8 mouse cellular contexts compared by ENCODE assay signal in the genomic region with DNA sequence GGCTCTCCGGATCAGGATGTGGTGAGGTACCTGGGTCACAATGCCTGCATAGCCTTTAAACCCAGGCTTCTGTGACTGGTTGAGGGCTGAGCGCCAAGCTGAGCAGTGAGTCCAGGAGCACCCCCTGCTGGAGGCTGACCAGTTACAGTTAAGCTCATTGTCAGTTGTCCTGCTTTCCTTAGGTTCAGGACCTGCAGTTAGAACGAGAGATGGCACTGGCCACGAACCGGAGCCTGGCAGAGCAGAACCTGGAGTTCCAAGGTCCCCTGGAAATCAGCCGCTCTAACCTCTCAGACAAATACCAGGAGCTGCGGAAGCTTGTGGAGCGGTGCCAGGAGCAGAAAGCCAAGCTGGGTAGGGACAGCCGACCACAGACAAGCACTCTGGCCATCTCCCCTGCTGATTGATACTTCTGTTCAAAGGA. TPM values are rescaled to one million over a fixed set of nuclear protein-coding genes. Genes with fewer than 3 reads are reported as not detected.
DNase-seq lines count a peak whose midpoint lies in the region; ATAC-seq and TF ChIP-seq lines count a peak whose summit lies in the region.

No protein-coding gene starts in this region.

- ATAC-seq in cerebellum, adult (ENCODE audit: insufficient number of reproducible peaks, low FRiP score, low TSS enrichment): peak; percentile 45; the same call in 1 of the 2 replicates
- ATAC-seq in forebrain, embryonic 12.5 days (ENCODE audit: low FRiP score): peak; percentile 61
- peak; percentile 66 for ATAC-seq in heart, postnatal 0 days (ENCODE audit: insufficient read depth, low read depth)
- ATAC-seq in liver, embryonic 15.5 days (ENCODE audit: insufficient read depth): peak; percentile 33; the same call in 1 of the 2 replicates
- peak; percentile 51 for ATAC-seq in neural tube, embryonic 15.5 days (ENCODE audit: low FRiP score)

- no peak for TF ChIP-seq EP300 in ES-Bruce4 (IDR thresholded peaks at IDR 0.05; ENCODE audit: insufficient read depth, low read depth, low read length)
- no peak for TF ChIP-seq EP300 in heart, postnatal 0 days (IDR thresholded peaks at IDR 0.05; ENCODE audit: low read depth)

- H3K9ac ChIP-seq in ES-Bruce4 (ENCODE audit: low read depth, poor library complexity, severe bottlenecking): no peak overlapping the region
- H3K9ac ChIP-seq in forebrain, embryonic 12.5 days: no peak overlapping the region
- H3K9ac ChIP-seq in heart, postnatal 0 days (replicated peaks; ENCODE audit: low read depth, low read length): no peak overlapping the region
- H3K9ac ChIP-seq in liver, embryonic 15.5 days: no peak overlapping the region
- no peak overlapping the region for H3K9ac ChIP-seq in neural tube, embryonic 15.5 days (replicated peaks)

- no peak overlapping the region for H3K4me2 ChIP-seq in forebrain, embryonic 12.5 days
- H3K4me2 ChIP-seq in heart, postnatal 0 days (ENCODE audit: low read depth, low read length): no peak overlapping the region
- H3K4me2 ChIP-seq in liver, embryonic 15.5 days: no peak overlapping the region
- no peak overlapping the region for H3K4me2 ChIP-seq in neural tube, embryonic 15.5 days

- H3K36me3 ChIP-seq in ES-Bruce4 (ENCODE audit: control insufficient read depth, insufficient read depth, low read length, poor library complexity, severe bottlenecking): no peaks in the 10 kb centered on the region; the same call in 1 of the 2 replicates
- H3K36me3 ChIP-seq in forebrain, embryonic 12.5 days (replicated peaks): peaks cover 54% of the 10 kb centered on the region
- H3K36me3 ChIP-seq in heart, postnatal 0 days (replicated peaks; ENCODE audit: control insufficient read depth, insufficient read depth, low read length): peaks cover 44% of the 10 kb centered on the region
- H3K36me3 ChIP-seq in liver, embryonic 15.5 days (replicated peaks): peaks cover 82% of the 10 kb centered on the region
- H3K36me3 ChIP-seq in neural tube, embryonic 15.5 days: peaks cover 51% of the 10 kb centered on the region

- no peaks in the 10 kb centered on the region for H3K9me3 ChIP-seq in ES-Bruce4 (replicated peaks; ENCODE audit: control insufficient read depth, insufficient read depth, low read length, poor library complexity, severe bottlenecking)
- no peaks in the 10 kb centered on the region for H3K9me3 ChIP-seq in forebrain, embryonic 12.5 days
- H3K9me3 ChIP-seq in heart, postnatal 0 days (replicated peaks; ENCODE audit: control insufficient read depth, low read length): no peaks in the 10 kb centered on the region
- H3K9me3 ChIP-seq in liver, embryonic 15.5 days (replicated peaks): no peaks in the 10 kb centered on the region
- no peaks in the 10 kb centered on the region for H3K9me3 ChIP-seq in neural tube, embryonic 15.5 days (replicated peaks)

- peak; percentile 67 for TF ChIP-seq CTCF in ES-Bruce4 (IDR thresholded peaks at IDR 0.05; ENCODE audit: low read depth, low read length)
- peak; percentile 67 for TF ChIP-seq CTCF in heart, postnatal 0 days (IDR thresholded peaks at IDR 0.05; ENCODE audit: low read depth)

- DNase-seq in heart, postnatal 0 days (ENCODE audit: low spot score): peak; percentile 75
- DNase-seq in kidney, postnatal 25 days: peak; percentile 77 to 80
- peak; percentile 71 for DNase-seq in thymus, postnatal 14 days

- H3K27me3 ChIP-seq in ES-Bruce4 (ENCODE audit: control insufficient read depth, insufficient read depth, low read length, poor library complexity, severe bottlenecking): no peaks in the 10 kb centered on the region
- no peaks in the 10 kb centered on the region for H3K27me3 ChIP-seq in forebrain, embryonic 12.5 days
- H3K27me3 ChIP-seq in heart, postnatal 0 days (ENCODE audit: control insufficient read depth, insufficient read depth, low read length): no peaks in the 10 kb centered on the region
- H3K27me3 ChIP-seq in liver, embryonic 15.5 days: no peaks in the 10 kb centered on the region
- H3K27me3 ChIP-seq in neural tube, embryonic 15.5 days (replicated peaks): no peaks in the 10 kb centered on the region

- H3K27ac ChIP-seq in ES-Bruce4 (ENCODE audit: insufficient read depth, low read length): no peak overlapping the region
- peak overlapping the region; percentile 93 for H3K27ac ChIP-seq in forebrain, embryonic 12.5 days
- H3K27ac ChIP-seq in heart, postnatal 0 days (ENCODE audit: low read depth): peak overlapping the region; percentile 90
- no peak overlapping the region for H3K27ac ChIP-seq in liver, embryonic 15.5 days (replicated peaks)
- peak overlapping the region; percentile 86 for H3K27ac ChIP-seq in neural tube, embryonic 15.5 days (replicated peaks)

- 76% methylated on average over 9 of the region's 9 CpGs for WGBS in forebrain, embryonic 12.5 days
- 38% methylated on average over 9 of the region's 9 CpGs for WGBS in heart, postnatal 0 days
- WGBS in liver, embryonic 15.5 days (ENCODE audit: insufficient replicate concordance): 77% methylated on average over 9 of the region's 9 CpGs
- 57% methylated on average over 9 of the region's 9 CpGs for WGBS in neural tube, embryonic 15.5 days

- no peaks in the 10 kb centered on the region for H3K4me1 ChIP-seq in ES-Bruce4 (ENCODE audit: control insufficient read depth, insufficient read depth, low read length)
- peaks cover 24% of the 10 kb centered on the region for H3K4me1 ChIP-seq in forebrain, embryonic 12.5 days
- peaks cover 13% of the 10 kb centered on the region; the same call in 1 of the 2 replicates for H3K4me1 ChIP-seq in heart, postnatal 0 days (ENCODE audit: control insufficient read depth, insufficient read depth)
- H3K4me1 ChIP-seq in liver, embryonic 15.5 days (replicated peaks): peaks cover 17% of the 10 kb centered on the region
- H3K4me1 ChIP-seq in neural tube, embryonic 15.5 days: peaks cover 29% of the 10 kb centered on the region

- no peak overlapping the region for H3K4me3 ChIP-seq in ES-Bruce4 (ENCODE audit: low read depth, low read length)
- no peak overlapping the region for H3K4me3 ChIP-seq in forebrain, embryonic 12.5 days (replicated peaks)
- no peak overlapping the region for H3K4me3 ChIP-seq in heart, postnatal 0 days (ENCODE audit: low read depth, low read length)
- no peak overlapping the region for H3K4me3 ChIP-seq in liver, embryonic 15.5 days (replicated peaks)
- no peak overlapping the region for H3K4me3 ChIP-seq in neural tube, embryonic 15.5 days (replicated peaks)

- no peak for TF ChIP-seq POLR2A in ES-Bruce4 (IDR thresholded peaks at IDR 0.05; ENCODE audit: insufficient read depth, low read length)

RNA-seq across cellular contexts. Expression of gene Vps37c, which starts 21.6 kb away (rescaled TPM):
- 11.5 and 12.3 TPM in 2 replicates for polyA plus RNA-seq in ES-Bruce4 (2011; ENCODE audit: insufficient read depth, insufficient read length, low read depth, missing spikeins)
- polyA plus RNA-seq in forebrain, embryonic 12.5 days (2016; fragmentation: Nextera tagmentation; extraction: Ambion mirVana): 32.5 and 35.2 TPM in 2 replicates
- total RNA-seq in heart, postnatal 0 days (2014; rRNA removed; ENCODE audit: low replicate concordance): 25.5 and 42.1 TPM in 2 replicates
- polyA plus RNA-seq in heart, postnatal 0 days (2015; fragmentation: Nextera tagmentation; extraction: Ambion mirVana): 22.2 and 23.0 TPM in 2 replicates
- 11.4 and 12.1 TPM in 2 replicates for polyA plus RNA-seq in liver, embryonic 15.5 days (2015; fragmentation: Nextera tagmentation; extraction: Ambion mirVana)
- polyA plus RNA-seq in neural tube, embryonic 15.5 days (2015; fragmentation: Nextera tagmentation; extraction: Ambion mirVana): 28.7 and 30.3 TPM in 2 replicates

RNA-seq across cellular contexts. Expression of gene Cd5, which starts 28.7 kb away (rescaled TPM):
- not detected in 2 replicates for polyA plus RNA-seq in ES-Bruce4 (2011; ENCODE audit: insufficient read depth, insufficient read length, low read depth, missing spikeins)
- not detected in 2 replicates for polyA plus RNA-seq in forebrain, embryonic 12.5 days (2016; fragmentation: Nextera tagmentation; extraction: Ambion mirVana)
- 3.2 TPM in 1 of 2 replicates, not detected in the other for total RNA-seq in heart, postnatal 0 days (2014; rRNA removed; ENCODE audit: low replicate concordance)
- 0.12 and 0.23 TPM in 2 replicates for polyA plus RNA-seq in heart, postnatal 0 days (2015; fragmentation: Nextera tagmentation; extraction: Ambion mirVana)
- polyA plus RNA-seq in liver, embryonic 15.5 days (2015; fragmentation: Nextera tagmentation; extraction: Ambion mirVana): 0.03 TPM in 1 of 2 replicates, not detected in the other
- polyA plus RNA-seq in neural tube, embryonic 15.5 days (2015; fragmentation: Nextera tagmentation; extraction: Ambion mirVana): 0.08 and 1.3 TPM in 2 replicates

RNA-seq across cellular contexts. Expression of gene Pga5, which starts 32.2 kb away (rescaled TPM):
- polyA plus RNA-seq in ES-Bruce4 (2011; ENCODE audit: insufficient read depth, insufficient read length, low read depth, missing spikeins): 2.9 and 4.1 TPM in 2 replicates
- not detected in 2 replicates for polyA plus RNA-seq in forebrain, embryonic 12.5 days (2016; fragmentation: Nextera tagmentation; extraction: Ambion mirVana)
- not detected in 2 replicates for total RNA-seq in heart, postnatal 0 days (2014; rRNA removed; ENCODE audit: low replicate concordance)
- polyA plus RNA-seq in heart, postnatal 0 days (2015; fragmentation: Nextera tagmentation; extraction: Ambion mirVana): not detected in 2 replicates
- polyA plus RNA-seq in liver, embryonic 15.5 days (2015; fragmentation: Nextera tagmentation; extraction: Ambion mirVana): not detected in 2 replicates
- polyA plus RNA-seq in neural tube, embryonic 15.5 days (2015; fragmentation: Nextera tagmentation; extraction: Ambion mirVana): not detected in 2 replicates

Comparison
In these comparisons a context has a peak if more than half of its experiments do, and no peak if none do; other contexts are left out.
1. H3K27ac ChIP-seq: peak in forebrain, embryonic 12.5 days (single experiment), heart, postnatal 0 days (single experiment) and neural tube, embryonic 15.5 days (single experiment); none in ES-Bruce4 (single experiment) and liver, embryonic 15.5 days (single experiment).
2. Peak in every context shown above with its lines, with median percentiles within 50 percentile points of each other: ATAC-seq and DNase-seq.